Mouse (Mus musculus): ENCODE measurements around the gene Rgs16. TPM values are rescaled to one million over a fixed set of nuclear protein-coding genes. Genes with fewer than 3 reads are reported as not detected.

The Rgs16 gene
- polyA plus RNA-seq, 1 experiment = not detected

- TF ChIP-seq POLR2A (IDR thresholded peaks at IDR 0.05; ENCODE audit: insufficient read depth, low read depth, low read length) = no peak
- TF ChIP-seq CTCF (IDR thresholded peaks at IDR 0.05; ENCODE audit: insufficient read depth, low read depth, low read length) = no peak
- H3K4me3 ChIP-seq (ENCODE audit: insufficient read depth, low read depth, low read length) = no peak overlapping the region
- no peak overlapping the region for H3K27ac ChIP-seq (ENCODE audit: insufficient read depth, low read depth, low read length)
- WGBS = 40% methylated on average over 9 of the region's 9 CpGs
- peaks cover 26% of the 10 kb centered on the region for H3K4me1 ChIP-seq (ENCODE audit: control insufficient read depth, insufficient read depth, low read length)
Observed at GRCm38 (mm10) chr1:153733181-153733580, 7.0 kb upstream of the Rgs16 start.

GRCm38 (mm10) chr1:153734866-153735265, 5.3 kb upstream of the Rgs16 start:
- H3K27ac ChIP-seq (ENCODE audit: insufficient read depth, low read depth, low read length) = no peak overlapping the region
- TF ChIP-seq POLR2A (IDR thresholded peaks at IDR 0.05; ENCODE audit: insufficient read depth, low read depth, low read length) (no peak), CTCF (IDR thresholded peaks at IDR 0.05; ENCODE audit: insufficient read depth, low read depth, low read length) (no peak)
- WGBS = 91% methylated on average over 4 of the region's 4 CpGs
- H3K4me1 ChIP-seq (ENCODE audit: control insufficient read depth, insufficient read depth, low read length) = peaks cover 29% of the 10 kb centered on the region
- H3K4me3 ChIP-seq (ENCODE audit: insufficient read depth, low read depth, low read length) = no peak overlapping the region

- peaks cover 33% of the 10 kb centered on the region for H3K4me1 ChIP-seq (ENCODE audit: control insufficient read depth, insufficient read depth, low read length)
- no peak overlapping the region for H3K27ac ChIP-seq (ENCODE audit: insufficient read depth, low read depth, low read length)
- WGBS = 67% methylated on average over 6 of the region's 6 CpGs
- no peak overlapping the region for H3K4me3 ChIP-seq (ENCODE audit: insufficient read depth, low read depth, low read length)
- TF ChIP-seq POLR2A (IDR thresholded peaks at IDR 0.05; ENCODE audit: insufficient read depth, low read depth, low read length) = no peak
- TF ChIP-seq CTCF (IDR thresholded peaks at IDR 0.05; ENCODE audit: insufficient read depth, low read depth, low read length) = no peak
Observed at GRCm38 (mm10) chr1:153736096-153736495, 4.1 kb upstream of the Rgs16 start.

- TF ChIP-seq CTCF (IDR thresholded peaks at IDR 0.05; ENCODE audit: insufficient read depth, low read depth, low read length) = no peak
- TF ChIP-seq POLR2A (IDR thresholded peaks at IDR 0.05; ENCODE audit: insufficient read depth, low read depth, low read length) = no peak
- no peak overlapping the region for H3K4me3 ChIP-seq (ENCODE audit: insufficient read depth, low read depth, low read length)
- no peak overlapping the region for H3K27ac ChIP-seq (ENCODE audit: insufficient read depth, low read depth, low read length)
- peaks cover 37% of the 10 kb centered on the region for H3K4me1 ChIP-seq (ENCODE audit: control insufficient read depth, insufficient read depth, low read length)
- WGBS = 31% methylated on average over 9 of the region's 9 CpGs
Observed at GRCm38 (mm10) chr1:153737101-153738085, 2.8 kb upstream of the Rgs16 start.

- Histone ChIP-seq H3K4me3 (ENCODE audit: insufficient read depth, low read depth, low read length) (peak overlapping the region; percentile 45; the same call in 1 of the 2 replicates), H3K4me1 (ENCODE audit: control insufficient read depth, insufficient read depth, low read length) (peaks cover 40% of the 10 kb centered on the region), H3K27ac (ENCODE audit: insufficient read depth, low read depth, low read length) (no peak overlapping the region)
- 22% methylated on average over 13 of the region's 13 CpGs for WGBS
- TF ChIP-seq POLR2A (IDR thresholded peaks at IDR 0.05; ENCODE audit: insufficient read depth, low read depth, low read length) (no peak), CTCF (IDR thresholded peaks at IDR 0.05; ENCODE audit: insufficient read depth, low read depth, low read length) (no peak)
Observed at GRCm38 (mm10) chr1:153739437-153740015, 623 bp upstream of the Rgs16 start.

DNA sequence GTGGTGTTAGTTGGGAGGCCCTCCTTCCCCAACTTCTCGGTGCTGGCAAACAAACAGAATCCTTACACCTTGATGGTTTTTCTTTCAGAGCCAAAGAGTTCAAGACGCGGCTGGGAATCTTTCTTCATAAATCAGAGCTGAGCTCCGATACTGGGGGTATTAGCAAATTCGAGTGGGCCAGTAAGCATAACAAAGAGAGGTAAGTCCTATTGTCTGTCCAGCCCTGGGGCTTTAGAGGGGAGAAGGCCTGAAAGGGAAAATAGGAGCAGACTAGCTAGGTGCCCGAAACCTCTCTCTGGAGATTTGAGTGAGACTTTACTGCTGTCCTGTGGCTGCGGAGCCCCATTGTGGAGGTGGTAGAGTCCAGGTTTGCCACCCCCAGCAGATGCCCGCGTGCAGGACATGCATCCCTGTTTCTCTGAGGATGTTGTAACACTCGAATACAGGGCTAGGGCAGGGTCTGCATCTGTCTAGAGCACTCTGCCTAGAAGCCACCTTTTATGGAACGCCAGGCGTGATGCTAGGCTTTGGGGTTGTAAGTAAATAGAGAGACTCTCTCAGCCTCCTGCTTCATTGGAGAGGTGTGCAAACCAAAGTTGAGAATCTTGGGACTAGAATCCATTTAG, 739 bp downstream of the Rgs16 start:
- 67% methylated on average over 12 of the region's 12 CpGs for WGBS
- TF ChIP-seq POLR2A (IDR thresholded peaks at IDR 0.05; ENCODE audit: insufficient read depth, low read depth, low read length) (no peak), CTCF (IDR thresholded peaks at IDR 0.05; ENCODE audit: insufficient read depth, low read depth, low read length) (no peak)
- Histone ChIP-seq H3K4me1 (ENCODE audit: control insufficient read depth, insufficient read depth, low read length) (peaks cover 38% of the 10 kb centered on the region), H3K4me3 (ENCODE audit: insufficient read depth, low read depth, low read length) (peak overlapping the region; percentile 45), H3K27ac (ENCODE audit: insufficient read depth, low read depth, low read length) (peak overlapping the region; percentile 34; the same call in 1 of the 2 replicates)

GRCm38 (mm10) chr1:153741551-153742316, 1.6 kb downstream of the Rgs16 start:
- Histone ChIP-seq H3K27ac (ENCODE audit: insufficient read depth, low read depth, low read length) (no peak overlapping the region), H3K4me3 (ENCODE audit: insufficient read depth, low read depth, low read length) (0 out of 2 replicates have a peak overlapping the region, but pooled peaks have one; percentile 12), H3K4me1 (ENCODE audit: control insufficient read depth, insufficient read depth, low read length) (peaks cover 38% of the 10 kb centered on the region)
- TF ChIP-seq CTCF (IDR thresholded peaks at IDR 0.05; ENCODE audit: insufficient read depth, low read depth, low read length) = no peak
- TF ChIP-seq POLR2A (IDR thresholded peaks at IDR 0.05; ENCODE audit: insufficient read depth, low read depth, low read length) = no peak
- 32% methylated on average over 18 of the region's 18 CpGs for WGBS
